Mouse (Mus musculus): Measurements from ENCODE around the gene Pafah1b3. TPM values are rescaled to one million over a fixed set of nuclear protein-coding genes. Genes with fewer than 3 reads are reported as not detected.

Gene Pafah1b3
- total and polyA plus RNA-seq, 3 experiments, result 85.6 to 180 (median 110) TPM

GRCm38 (mm10) chr7:25269545-25270271 lies 28.1 kb downstream of the Pafah1b3 start:
- Histone ChIP-seq H3K4me3 (ENCODE audit: control insufficient read depth in 1 of 2, insufficient read depth in 1 of 2, low read depth in 2 of 2, low read length in 2 of 2) (peak overlapping the region; percentile 66 to 85), H3K4me1 (ENCODE audit: control insufficient read depth in 1 of 2, insufficient read depth in 2 of 2, low read length in 2 of 2) (peaks cover 17 to 48% of the 10 kb centered on the region in 2 experiments), H3K36me3 (ENCODE audit: control insufficient read depth in 1 of 2, insufficient read depth in 2 of 2, low read length in 2 of 2) (peaks cover 0 to 36% of the 10 kb centered on the region in 2 experiments; a peak in 2 of 4 replicates), H3K9me3 (replicated peaks; ENCODE audit: insufficient read depth, low read length) (no peaks in the 10 kb centered on the region), H3K79me2 (ENCODE audit: control insufficient read depth, insufficient read depth, low read length, poor library complexity) (peaks cover 28% of the 10 kb centered on the region), H3K9ac (ENCODE audit: control insufficient read depth, low read depth, low read length, poor library complexity, severe bottlenecking) (peak overlapping the region; percentile 84), H3K27me3 (ENCODE audit: control insufficient read depth in 1 of 2, insufficient read depth in 2 of 2, low read length in 2 of 2) (no peaks in the 10 kb centered on the region), H3K27ac (ENCODE audit: control insufficient read depth, low read depth, low read length) (peak overlapping the region; percentile 85)
- DNase-seq (ENCODE audit: low read depth, low spot score), result peak; percentile 55
- TF ChIP-seq ZKSCAN1 (IDR thresholded peaks at IDR 0.05; ENCODE audit: low read depth, low read length) (no peak), NRF1 (IDR thresholded peaks at IDR 0.05; ENCODE audit: insufficient read depth, low read depth, low read length, poor library complexity, severe bottlenecking) (peak; percentile 52; the same call in 1 of the 2 replicates), MAFK (IDR thresholded peaks at IDR 0.05; ENCODE audit: borderline replicate concordance, low read depth, low read length) (no peak), MYC (IDR thresholded peaks at IDR 0.05; ENCODE audit: low read depth, low read length) (no peak), GATA1 (IDR thresholded peaks at IDR 0.05; ENCODE audit: low read depth, low read length) (no peak), ELF1 (IDR thresholded peaks at IDR 0.05; ENCODE audit: low read depth, low read length) (0 out of 2 replicates have a peak, but pooled peaks have one; percentile 26), USF1 (IDR thresholded peaks at IDR 0.05; ENCODE audit: low read depth, low read length) (no peak), ZNF384 (IDR thresholded peaks at IDR 0.05; ENCODE audit: low read depth, low read length) (peak; percentile 85), SIN3A (IDR thresholded peaks at IDR 0.05; ENCODE audit: low read length) (peak; percentile 37; the same call in 1 of the 2 replicates)

GRCm38 (mm10) chr7:25269029-25269428 lies 28.8 kb downstream of the Pafah1b3 start:
- Histone ChIP-seq H3K4me1 (ENCODE audit: control insufficient read depth in 1 of 2, insufficient read depth in 2 of 2, low read length in 2 of 2) (peaks cover 13 to 42% of the 10 kb centered on the region in 2 experiments), H3K27ac (ENCODE audit: control insufficient read depth, low read depth, low read length) (peak overlapping the region; percentile 85), H3K36me3 (ENCODE audit: control insufficient read depth in 1 of 2, insufficient read depth in 2 of 2, low read length in 2 of 2) (peaks cover 0 to 31% of the 10 kb centered on the region in 2 experiments; a peak in 2 of 4 replicates), H3K9ac (ENCODE audit: control insufficient read depth, low read depth, low read length, poor library complexity, severe bottlenecking) (peak overlapping the region; percentile 84), H3K9me3 (replicated peaks; ENCODE audit: insufficient read depth, low read length) (no peaks in the 10 kb centered on the region), H3K79me2 (ENCODE audit: control insufficient read depth, insufficient read depth, low read length, poor library complexity) (peaks cover 28% of the 10 kb centered on the region), H3K27me3 (ENCODE audit: control insufficient read depth in 1 of 2, insufficient read depth in 2 of 2, low read length in 2 of 2) (no peaks in the 10 kb centered on the region), H3K4me3 (ENCODE audit: control insufficient read depth in 1 of 2, insufficient read depth in 1 of 2, low read depth in 2 of 2, low read length in 2 of 2) (peak overlapping the region; percentile 66 to 85)
- peak; percentile 46 for DNase-seq (ENCODE audit: low read depth, low spot score)
- no peak for TF ChIP-seq ZKSCAN1 (IDR thresholded peaks at IDR 0.05; ENCODE audit: low read depth, low read length)
- TF ChIP-seq MXI1 (IDR thresholded peaks at IDR 0.05; ENCODE audit: low read depth, low read length), result no peak
- no peak for TF ChIP-seq MAFK (IDR thresholded peaks at IDR 0.05; ENCODE audit: borderline replicate concordance, low read depth, low read length)
- no peak for TF ChIP-seq KAT2A (conservative IDR thresholded peaks at IDR 0.05; ENCODE audit: low read depth, low read length)
- TF ChIP-seq ZMIZ1 (IDR thresholded peaks at IDR 0.05; ENCODE audit: low read depth, low read length), result no peak
- no peak for TF ChIP-seq POLR2A (IDR thresholded peaks at IDR 0.05; ENCODE audit: control insufficient read depth in 1 of 2, insufficient read depth in 1 of 2, low read depth in 1 of 2, low read length in 2 of 2, poor library complexity in 1 of 2)
- TF ChIP-seq EP300 (IDR thresholded peaks at IDR 0.05; ENCODE audit: low read depth in 1 of 2, low read length in 2 of 2), result no peak
- no peak for TF ChIP-seq POLR2AphosphoS2 (IDR thresholded peaks at IDR 0.05; ENCODE audit: low read length)
- no peak for TF ChIP-seq SIN3A (IDR thresholded peaks at IDR 0.05; ENCODE audit: low read length)
- TF ChIP-seq TCF12 (IDR thresholded peaks at IDR 0.05; ENCODE audit: low read depth, low read length), result no peak
- TF ChIP-seq GATA1 (IDR thresholded peaks at IDR 0.05; ENCODE audit: low read depth, low read length), result no peak
